Mouse (Mus musculus) intestine, postnatal 0 days (tissue): ENCODE results near the gene Ormdl2. TPM values are rescaled to one million over a fixed set of nuclear protein-coding genes. Genes with fewer than 3 reads are reported as not detected.

Experiments
- ATAC-seq: fragments of 200-750 bp; cut with Nextera tagmentation; 2 replicates; pipeline ENCODE4 v1.8.0; 2017; ENCODE audit warnings: mild to moderate bottlenecking, moderate TSS enrichment, moderate library complexity
- H3K27ac ChIP-seq: fragments of 300-500 bp; sonication (generic); 2 replicates; pipeline ENCODE4 v1.5.1; 2014; ENCODE audit warnings: mild to moderate bottlenecking, low read depth, low read length, moderate library complexity
- H3K27me3 ChIP-seq: fragments of 300-500 bp; sonication (generic); replicated peaks from 2 replicates; pipeline ENCODE4 v1.6.1; 2014; ENCODE audit warnings: low read length, mixed read lengths; ENCODE audit not compliant: control insufficient read depth, insufficient read depth
- H3K36me3 ChIP-seq: fragments of 300-500 bp; sonication (generic); 2 replicates; pipeline ENCODE4 v1.6.1; 2014; ENCODE audit warnings: mild to moderate bottlenecking, moderate library complexity; ENCODE audit not compliant: control insufficient read depth, insufficient read depth
- H3K4me1 ChIP-seq: fragments of 300-500 bp; sonication (generic); replicated peaks from 2 replicates; pipeline ENCODE4 v1.6.1; 2014; ENCODE audit warnings: antibody characterized with exemption, low read length, mixed read lengths; ENCODE audit not compliant: control insufficient read depth, insufficient read depth
- H3K4me2 ChIP-seq: fragments of 300-500 bp; sonication (generic); replicated peaks from 2 replicates; pipeline ENCODE4 v1.6.1; 2014; ENCODE audit warnings: low read depth, mild to moderate bottlenecking, moderate library complexity
- H3K4me3 ChIP-seq: fragments of 300-500 bp; sonication (generic); 2 replicates; pipeline ENCODE4 v1.5.1; 2014; ENCODE audit warnings: low read depth, low read length
- H3K9ac ChIP-seq: fragments of 300-500 bp; sonication (generic); 2 replicates; pipeline ENCODE4 v1.6.1; 2014; ENCODE audit warnings: mild to moderate bottlenecking, low read depth, low read length
- H3K9me3 ChIP-seq: fragments of 300-500 bp; sonication (generic); 2 replicates; pipeline ENCODE4 v1.6.1; 2016; ENCODE audit warnings: mixed run types; ENCODE audit not compliant: control insufficient read depth
- CTCF ChIP-seq: sonication (generic); IDR thresholded peaks from 2 replicates; pipeline ENCODE4 v1.5.1; 2016; ENCODE audit warnings: low read depth, mild to moderate bottlenecking, control low read depth, antibody characterized with exemption, moderate library complexity
- WGBS: fragments of 180-500 bp; shearing (Covaris S2); extraction: QIAGEN DNeasy Blood & Tissue Kit; methylation state at CpG from one replicate; pipeline ENCODE4 v1.1.7; 2014; 5-methylcytosine and 5-hydroxymethylcytosine counted together
- polyA plus RNA-seq: library from polyadenylated mRNA; unstranded; fragments of >200 nt; fragmentation: Nextera tagmentation; extraction: Ambion mirVana; gene quantifications from 2 replicates; pipeline ENCODE4 v1.2.1, GENCODE M21; 2015

Gene Ormdl2
- 70.2 and 70.4 TPM in 2 replicates for polyA plus RNA-seq

- Histone ChIP-seq H3K36me3 (peaks cover 28% of the 10 kb centered on the region), H3K4me2 (peak within 1 kb of the TSS; percentile 67), H3K9ac (peak within 1 kb of the TSS; percentile 57), H3K4me3 (peak within 1 kb of the TSS; percentile 67), H3K27ac (0 out of 2 replicates have a peak within 1 kb of the TSS, but pooled peaks have one; percentile 2), H3K9me3 (no peaks in the 10 kb centered on the region), H3K4me1 (peaks cover 10% of the 10 kb centered on the region; the same call in 1 of the 2 replicates), H3K27me3 (no peaks in the 10 kb centered on the region)
- no peak for TF ChIP-seq CTCF
- ATAC-seq, result peak; percentile 100
- under 1% methylated on average over 46 of the region's 46 CpGs for WGBS
Measured at GRCm38 (mm10) chr10:128821358-128822056, at the start of gene Ormdl2. Gene Ormdl2 (minus strand): TSS chr10:128821645.

DNA sequence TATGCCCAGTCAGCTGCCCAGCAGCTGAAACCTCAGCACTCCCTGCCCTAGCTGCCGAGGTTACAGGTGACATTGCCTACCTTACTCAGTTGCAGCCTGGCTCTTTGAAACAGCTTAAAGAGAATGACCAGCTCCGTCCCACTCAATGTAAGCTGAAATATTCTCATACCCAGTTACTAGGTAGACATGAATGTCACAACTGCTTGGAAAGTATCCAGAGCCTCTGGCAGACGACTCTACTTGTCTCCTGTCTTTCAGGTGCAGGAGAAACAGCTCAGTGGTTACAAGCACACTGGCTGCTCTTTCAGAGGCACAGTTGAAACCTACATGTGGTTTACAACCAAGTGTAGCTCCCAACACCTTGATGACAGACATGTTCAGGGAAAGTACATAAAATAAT, 48.9 kb upstream of the Ormdl2 start:
- no peaks in the 10 kb centered on the region for H3K9me3 ChIP-seq
- no peaks in the 10 kb centered on the region for H3K4me1 ChIP-seq
- H3K9ac ChIP-seq, result no peak overlapping the region
- WGBS, result 78% methylated on average over 3 of the region's 3 CpGs
- H3K36me3 ChIP-seq, result peaks cover 39% of the 10 kb centered on the region
- no peaks in the 10 kb centered on the region for H3K27me3 ChIP-seq
- H3K4me2 ChIP-seq, result no peak overlapping the region
- H3K4me3 ChIP-seq, result no peak overlapping the region
- H3K27ac ChIP-seq, result no peak overlapping the region
- ATAC-seq, result no peak
- no peak for TF ChIP-seq CTCF

GRCm38 (mm10) chr10:128866518-128866917, 45.1 kb upstream of the Ormdl2 start:
- Histone ChIP-seq H3K27ac (no peak overlapping the region), H3K4me2 (no peak overlapping the region), H3K9ac (no peak overlapping the region), H3K4me1 (no peaks in the 10 kb centered on the region), H3K36me3 (peaks cover 21% of the 10 kb centered on the region), H3K9me3 (no peaks in the 10 kb centered on the region), H3K4me3 (no peak overlapping the region), H3K27me3 (no peaks in the 10 kb centered on the region)
- TF ChIP-seq CTCF, result no peak
- WGBS, result 88% methylated on average over 1 of the region's 1 CpGs
- ATAC-seq, result no peak

DNA sequence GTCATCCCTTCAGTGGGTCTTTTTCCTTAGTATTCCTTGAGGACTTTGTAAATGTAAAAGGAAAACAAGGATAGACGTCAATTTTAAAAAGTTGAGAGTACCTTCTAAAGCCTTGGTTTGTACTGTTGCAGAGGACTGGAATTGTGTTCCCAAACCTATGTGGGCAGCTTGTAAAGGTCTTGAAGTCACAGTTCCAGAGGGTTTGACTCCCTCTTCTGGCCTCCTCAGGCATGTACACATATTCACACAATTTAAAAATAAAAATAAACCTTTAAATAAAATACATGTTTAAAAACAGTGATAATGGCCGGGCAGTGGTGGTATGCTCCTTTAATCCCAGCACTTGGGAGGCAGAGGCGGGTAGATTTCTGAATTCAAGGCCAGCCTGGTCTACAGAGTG, 44.6 kb upstream of the Ormdl2 start:
- no peak overlapping the region for H3K27ac ChIP-seq
- H3K4me1 ChIP-seq, result no peaks in the 10 kb centered on the region
- H3K9ac ChIP-seq, result no peak overlapping the region
- peak; percentile 51 for TF ChIP-seq CTCF
- H3K4me2 ChIP-seq, result no peak overlapping the region
- H3K9me3 ChIP-seq, result no peaks in the 10 kb centered on the region
- peaks cover 17% of the 10 kb centered on the region for H3K36me3 ChIP-seq
- no peak for ATAC-seq
- H3K4me3 ChIP-seq, result no peak overlapping the region
- 87% methylated on average over 3 of the region's 3 CpGs for WGBS
- no peaks in the 10 kb centered on the region for H3K27me3 ChIP-seq

GRCm38 (mm10) chr10:128861176-128861575, 39.7 kb upstream of the Ormdl2 start:
- H3K4me2 ChIP-seq, result no peak overlapping the region

DNA sequence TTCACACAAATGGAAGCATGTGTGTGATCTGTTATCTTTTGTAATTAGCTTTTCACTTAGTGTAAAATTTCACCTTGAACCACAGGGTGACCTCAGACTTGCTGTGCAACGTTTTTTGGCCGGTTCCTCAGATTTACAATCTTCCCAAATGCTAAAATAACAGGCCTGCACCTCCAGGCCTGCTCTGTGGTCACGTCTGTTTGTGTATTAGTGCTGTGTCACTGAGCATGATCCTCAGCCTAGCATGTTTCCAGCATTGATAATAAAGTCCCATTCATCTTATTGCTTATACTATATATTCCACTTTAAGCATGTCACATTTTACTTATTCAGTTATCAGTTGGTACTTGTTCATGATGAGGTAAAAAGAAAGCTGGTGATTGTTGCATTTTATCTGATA, 28.9 kb upstream of the Ormdl2 start:
- no peak for TF ChIP-seq CTCF
- Histone ChIP-seq H3K4me3 (no peak overlapping the region), H3K4me1 (no peaks in the 10 kb centered on the region), H3K27me3 (no peaks in the 10 kb centered on the region), H3K4me2 (no peak overlapping the region), H3K9me3 (no peaks in the 10 kb centered on the region), H3K9ac (no peak overlapping the region), H3K27ac (no peak overlapping the region), H3K36me3 (peaks cover 50% of the 10 kb centered on the region)
- ATAC-seq, result no peak
- 65% methylated on average over 3 of the region's 3 CpGs for WGBS

More at GRCm38 (mm10) chr10:128861176-128861575, 39.7 kb upstream of the Ormdl2 start:
- no peak overlapping the region for H3K27ac ChIP-seq
- no peaks in the 10 kb centered on the region for H3K27me3 ChIP-seq
- no peaks in the 10 kb centered on the region for H3K4me1 ChIP-seq
- peaks cover 18% of the 10 kb centered on the region for H3K36me3 ChIP-seq
- H3K4me3 ChIP-seq, result no peak overlapping the region
- H3K9me3 ChIP-seq, result no peaks in the 10 kb centered on the region
- ATAC-seq, result no peak
- no peak for TF ChIP-seq CTCF
- H3K9ac ChIP-seq, result no peak overlapping the region
